Mouse (Mus musculus) midbrain, embryonic 12.5 days (tissue): ENCODE results near the gene Lcn2. TPM values are rescaled to one million over a fixed set of nuclear protein-coding genes. Genes with fewer than 3 reads are reported as not detected.

Experiments
- ATAC-seq: fragments of 200-750 bp; cut with Nextera tagmentation; 2 replicates; pipeline ENCODE4 v1.8.0; 2017; ENCODE audit warnings: low read depth, moderate TSS enrichment, moderate library complexity; ENCODE audit not compliant: low FRiP score
- H3K27ac ChIP-seq: fragments of 300-500 bp; sonication (generic); replicated peaks from 2 replicates; pipeline ENCODE4 v1.5.1; 2016; ENCODE audit warnings: mild to moderate bottlenecking
- H3K27me3 ChIP-seq: fragments of 300-500 bp; sonication (generic); 2 replicates; pipeline ENCODE4 v1.6.1; 2016; ENCODE audit warnings: mild to moderate bottlenecking
- H3K36me3 ChIP-seq: fragments of 300-500 bp; sonication (generic); 2 replicates; pipeline ENCODE4 v1.6.1; 2016
- H3K4me1 ChIP-seq: fragments of 300-500 bp; sonication (generic); 2 replicates; pipeline ENCODE4 v1.6.1; 2016
- H3K4me2 ChIP-seq: fragments of 300-500 bp; sonication (generic); replicated peaks from 2 replicates; pipeline ENCODE4 v1.6.1; 2016; ENCODE audit warnings: mild to moderate bottlenecking, moderate library complexity
- H3K4me3 ChIP-seq: fragments of 300-500 bp; sonication (generic); 2 replicates; pipeline ENCODE4 v1.5.1; 2016; ENCODE audit warnings: mild to moderate bottlenecking
- H3K9ac ChIP-seq: fragments of 300-500 bp; sonication (generic); replicated peaks from 2 replicates; pipeline ENCODE4 v1.6.1; 2016; ENCODE audit warnings: mild to moderate bottlenecking, moderate library complexity
- H3K9me3 ChIP-seq: fragments of 300-500 bp; sonication (generic); 2 replicates; pipeline ENCODE4 v1.6.1; 2016; ENCODE audit warnings: mild to moderate bottlenecking
- WGBS: fragments of 180-500 bp; shearing (Covaris S2); methylation state at CpG from one replicate; pipeline ENCODE4 v1.1.7; 2016; 5-methylcytosine and 5-hydroxymethylcytosine counted together
- polyA plus RNA-seq: library from polyadenylated mRNA; unstranded; fragments of >200 nt; fragmentation: Nextera tagmentation; extraction: Ambion mirVana; gene quantifications from 2 replicates; pipeline ENCODE4 v1.2.1, GENCODE M21; 2016

The Lcn2 gene
- polyA plus RNA-seq, 1 experiment from 2014 or later = 0.60 TPM

DNA sequence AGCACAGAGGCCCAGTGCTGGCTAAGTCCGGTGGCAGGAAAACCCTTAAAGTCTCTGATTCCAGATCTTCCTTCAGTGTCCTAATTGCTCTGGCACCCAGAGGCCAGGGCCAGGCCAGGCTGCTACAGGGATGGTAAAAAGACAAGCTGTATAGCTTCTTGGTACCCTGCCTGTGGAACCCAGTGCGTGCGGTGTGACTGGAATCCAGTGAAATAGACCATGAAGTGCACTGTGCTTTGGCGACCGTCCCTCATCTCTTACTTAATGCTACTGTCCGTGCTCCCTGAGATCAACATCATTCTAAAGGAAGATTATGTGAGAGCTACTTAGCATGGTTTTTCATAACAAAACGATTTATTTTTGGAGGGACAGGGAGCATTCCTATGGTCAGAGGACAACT is 23.4 kb upstream of the Lcn2 start:
- H3K9ac ChIP-seq = no peak overlapping the region
- H3K9me3 ChIP-seq = no peaks in the 10 kb centered on the region
- H3K4me3 ChIP-seq = no peak overlapping the region
- 92% methylated on average over 7 of the region's 7 CpGs for WGBS
- no peaks in the 10 kb centered on the region for H3K4me1 ChIP-seq
- H3K27ac ChIP-seq = no peak overlapping the region
- no peaks in the 10 kb centered on the region for H3K27me3 ChIP-seq
- no peak for ATAC-seq
- H3K36me3 ChIP-seq = peaks cover 23% of the 10 kb centered on the region
- H3K4me2 ChIP-seq = no peak overlapping the region

DNA sequence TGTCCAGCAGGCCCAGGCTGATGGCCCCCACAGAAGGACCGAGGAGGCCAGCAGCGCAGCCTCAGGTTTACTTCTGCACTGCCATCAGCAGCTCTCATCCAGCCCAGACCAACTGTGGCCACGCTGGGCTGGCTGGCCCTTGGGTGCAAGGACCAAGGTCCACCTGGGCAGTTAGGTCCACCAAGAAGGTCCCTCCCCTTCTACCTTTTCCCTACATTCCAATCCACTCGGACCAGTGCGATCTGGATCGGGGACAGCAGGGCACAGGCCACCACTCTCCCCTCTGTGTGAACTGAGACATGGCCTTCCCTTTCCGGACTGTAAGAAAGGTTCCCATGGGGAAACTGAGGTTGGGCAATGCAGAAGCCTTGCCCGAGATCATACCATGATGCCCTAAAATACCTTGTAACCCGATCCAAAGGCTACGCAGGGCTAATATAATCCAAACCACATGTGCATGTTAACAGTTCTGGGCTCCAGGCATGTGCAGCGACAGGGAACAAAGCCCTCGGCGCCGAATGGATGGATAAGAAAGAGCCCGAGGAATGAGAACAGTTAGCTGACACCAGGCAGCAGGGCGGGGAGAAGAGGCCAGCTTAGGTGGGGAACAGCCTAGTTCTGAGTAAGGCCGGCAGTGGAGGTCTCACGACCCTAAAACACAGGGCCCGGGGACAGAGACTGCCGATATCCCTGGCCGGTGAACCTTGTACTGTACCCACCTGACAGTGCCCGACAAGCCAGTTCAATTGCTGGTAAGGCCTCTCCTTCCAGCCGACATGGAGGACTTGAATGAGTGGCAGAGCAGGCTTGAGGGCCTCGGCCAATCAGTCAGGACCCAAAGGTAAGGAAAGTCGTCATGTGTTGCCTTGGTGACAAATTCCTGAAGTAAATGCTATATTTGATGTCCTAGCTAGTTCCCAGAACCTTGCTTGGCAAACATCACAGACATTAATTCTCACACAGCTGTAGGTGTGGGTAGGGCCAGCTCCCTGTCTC is 20.7 kb upstream of the Lcn2 start:
- no peak for ATAC-seq
- Histone ChIP-seq H3K9me3 (no peaks in the 10 kb centered on the region), H3K4me1 (no peaks in the 10 kb centered on the region), H3K4me2 (no peak overlapping the region), H3K4me3 (no peak overlapping the region), H3K36me3 (no peaks in the 10 kb centered on the region), H3K27ac (no peak overlapping the region), H3K9ac (no peak overlapping the region; the same call in 1 of the 2 replicates), H3K27me3 (no peaks in the 10 kb centered on the region)
- WGBS = 69% methylated on average over 25 of the region's 25 CpGs

DNA sequence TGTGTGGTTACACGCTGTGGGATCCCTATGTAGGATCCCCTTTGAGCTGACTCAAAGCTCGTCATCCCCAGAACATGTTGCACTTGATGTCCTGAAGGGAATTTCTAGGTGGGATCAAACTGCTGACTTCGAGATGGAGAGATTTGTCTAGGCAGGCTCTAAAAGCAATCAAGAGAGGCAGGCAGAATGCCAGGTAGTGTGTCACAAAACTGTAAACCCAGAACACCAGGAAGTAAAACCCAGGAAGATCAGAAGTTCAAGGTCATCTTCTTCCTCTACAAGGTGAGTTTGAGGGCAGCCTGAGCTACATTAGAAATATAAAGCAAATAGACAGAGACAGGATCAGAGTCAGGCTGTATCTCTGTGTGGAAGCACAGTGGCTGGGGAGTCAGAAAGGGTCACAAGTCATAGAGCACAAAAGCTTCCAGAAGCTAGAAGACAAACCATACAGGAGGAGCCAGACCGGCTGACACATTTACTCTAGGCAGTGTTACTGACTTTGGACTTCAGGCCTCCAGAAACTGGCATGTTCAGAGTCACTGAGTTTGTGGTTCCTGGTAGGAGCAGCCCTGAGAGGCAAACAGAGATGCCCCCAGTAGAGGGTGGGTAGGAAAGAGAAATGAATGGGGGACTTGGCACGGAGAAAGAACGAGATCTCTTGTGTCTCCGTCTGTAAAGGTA is 19.2 kb upstream of the Lcn2 start:
- no peak overlapping the region for H3K4me2 ChIP-seq
- H3K4me3 ChIP-seq = no peak overlapping the region
- H3K27ac ChIP-seq = no peak overlapping the region
- H3K27me3 ChIP-seq = no peaks in the 10 kb centered on the region
- ATAC-seq = no peak
- H3K4me1 ChIP-seq = no peaks in the 10 kb centered on the region
- no peak overlapping the region for H3K9ac ChIP-seq
- 0 out of 2 replicates have a peak, but pooled peaks cover 9% of the 10 kb centered on the region for H3K36me3 ChIP-seq
- no peaks in the 10 kb centered on the region for H3K9me3 ChIP-seq
- 83% methylated on average over 7 of the region's 7 CpGs for WGBS

DNA sequence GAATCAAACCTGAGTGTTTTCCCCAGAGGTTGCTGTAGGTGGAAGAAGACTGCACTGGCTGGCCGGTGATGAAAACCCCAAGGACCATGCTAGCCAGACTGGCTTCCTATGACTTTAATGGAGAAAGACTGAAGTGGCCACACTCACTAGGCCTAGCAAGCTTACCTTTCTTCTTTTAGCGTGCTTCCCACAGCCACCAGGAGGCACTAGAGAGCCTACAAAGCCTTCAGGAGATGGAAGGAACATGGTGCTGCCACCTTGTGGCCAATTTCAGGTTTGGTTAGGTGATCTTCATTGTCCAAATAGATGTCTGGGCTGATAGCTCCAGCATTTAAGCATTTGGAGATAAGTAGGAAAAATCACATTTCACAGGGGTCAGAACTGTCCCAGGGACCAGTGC is 16.6 kb upstream of the Lcn2 start:
- H3K36me3 ChIP-seq = peaks cover 30% of the 10 kb centered on the region
- H3K9ac ChIP-seq = no peak overlapping the region
- H3K27ac ChIP-seq = no peak overlapping the region
- no peak for ATAC-seq
- WGBS = 19% methylated on average over 2 of the region's 2 CpGs
- H3K9me3 ChIP-seq = no peaks in the 10 kb centered on the region
- H3K27me3 ChIP-seq = no peaks in the 10 kb centered on the region
- no peak overlapping the region for H3K4me3 ChIP-seq
- no peaks in the 10 kb centered on the region for H3K4me1 ChIP-seq
- no peak overlapping the region for H3K4me2 ChIP-seq

DNA sequence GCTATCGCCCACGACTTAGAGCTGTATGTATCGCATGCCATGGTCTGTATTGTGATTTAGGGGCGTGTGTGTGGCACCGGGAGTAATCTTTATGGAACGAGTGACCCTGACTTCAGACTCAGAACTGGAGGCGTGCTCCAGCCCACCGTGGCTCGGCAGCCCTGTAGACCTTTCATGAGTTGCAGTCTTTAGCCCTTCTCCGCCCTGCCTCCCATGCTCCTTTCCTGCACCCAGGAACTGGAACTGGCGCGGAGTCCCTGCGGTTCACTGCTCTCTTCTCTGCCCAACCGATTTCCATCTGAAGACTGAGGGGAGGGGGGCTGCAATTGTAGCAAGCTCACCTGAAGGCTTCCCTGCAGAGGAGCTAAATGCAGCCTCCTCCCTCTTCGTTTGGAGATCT is 8.6 kb upstream of the Lcn2 start:
- ATAC-seq = no peak
- Histone ChIP-seq H3K27ac (0 out of 2 replicates have a peak overlapping the region, but pooled peaks have one; percentile 87), H3K9ac (peak overlapping the region; percentile 88), H3K4me1 (peaks cover 16% of the 10 kb centered on the region), H3K4me3 (peak overlapping the region; percentile 76), H3K36me3 (peaks cover 16% of the 10 kb centered on the region), H3K27me3 (no peaks in the 10 kb centered on the region), H3K9me3 (no peaks in the 10 kb centered on the region), H3K4me2 (peak overlapping the region; percentile 90)
- WGBS = 0% methylated on average over 15 of the region's 15 CpGs

DNA sequence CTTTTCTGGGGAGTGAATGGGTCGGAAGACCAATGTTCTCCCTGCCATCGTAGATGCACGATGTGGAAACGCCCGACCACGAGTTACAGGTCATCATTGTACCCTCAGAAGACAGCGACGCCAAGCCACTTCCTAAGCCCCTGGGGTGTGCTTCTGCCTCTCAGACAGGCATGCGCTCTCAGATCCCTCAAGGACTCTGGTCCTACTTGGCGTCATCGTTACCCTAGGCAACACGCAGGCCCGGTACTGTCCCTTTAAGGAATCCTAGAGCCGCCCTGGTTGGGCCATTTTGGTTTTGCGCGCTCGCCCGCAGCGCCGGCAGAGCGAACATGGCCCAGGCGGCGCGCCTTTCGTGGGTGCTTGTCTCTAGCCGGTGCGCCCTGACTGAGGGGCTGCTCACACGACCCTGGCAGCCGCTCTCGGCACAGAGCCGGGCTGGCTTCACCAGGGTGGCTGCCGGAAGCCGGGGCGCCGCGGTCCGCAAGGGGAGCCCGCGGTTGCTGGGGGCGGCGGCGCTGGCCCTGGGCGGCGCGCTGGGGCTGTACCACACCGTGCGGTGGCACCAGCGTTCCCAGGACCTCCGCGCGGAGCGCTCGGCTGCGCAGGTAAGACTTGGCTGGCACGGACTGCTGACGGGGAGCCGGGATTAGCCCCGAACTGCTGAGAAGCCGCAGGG is 8.0 kb upstream of the Lcn2 start:
- Histone ChIP-seq H3K4me3 (peak overlapping the region; percentile 76), H3K4me1 (peaks cover 16% of the 10 kb centered on the region), H3K36me3 (peaks cover 11% of the 10 kb centered on the region), H3K27ac (peak overlapping the region; percentile 87), H3K9ac (peak overlapping the region; percentile 88), H3K4me2 (peak overlapping the region; percentile 90), H3K9me3 (no peaks in the 10 kb centered on the region), H3K27me3 (no peaks in the 10 kb centered on the region)
- WGBS = under 1% methylated on average over 56 of the region's 59 CpGs
- peak; percentile 94 for ATAC-seq

DNA sequence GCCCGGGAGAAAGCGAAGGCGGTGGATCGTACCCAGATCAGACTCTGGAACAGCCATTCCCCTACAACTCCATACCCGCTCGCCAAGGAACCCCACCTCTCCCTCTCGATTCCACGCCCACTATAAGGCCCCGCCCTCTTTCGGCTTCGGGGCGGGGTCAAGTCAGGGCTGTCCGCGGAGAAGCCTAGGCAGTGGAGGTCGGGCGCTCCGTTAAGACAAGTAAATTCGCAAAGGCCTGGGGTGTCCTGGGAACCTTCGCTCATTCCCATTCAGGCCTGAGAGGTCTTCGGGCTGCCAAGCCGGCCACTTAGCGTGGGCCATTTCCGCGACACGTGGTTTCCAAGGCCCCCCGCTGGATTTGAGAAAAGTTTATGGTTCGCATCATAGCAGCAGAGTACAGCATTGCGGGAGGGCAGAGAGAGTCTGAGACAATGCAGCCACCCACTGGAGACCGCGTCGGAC is 7.5 kb upstream of the Lcn2 start, which contains the start of gene Ptges2:
TSS of gene Ptges2 (plus strand) at position 413 of the 462 bp plus-strand sequence.
- WGBS = under 1% methylated on average over 31 of the region's 31 CpGs
- peak; percentile 88 for ATAC-seq
- no peaks in the 10 kb centered on the region for H3K9me3 ChIP-seq
- H3K27ac ChIP-seq = peak within 1 kb of the TSS; percentile 87
- H3K4me3 ChIP-seq = peak within 1 kb of the TSS; percentile 76
- H3K27me3 ChIP-seq = no peaks in the 10 kb centered on the region
- H3K4me1 ChIP-seq = peaks cover 16% of the 10 kb centered on the region
- peak within 1 kb of the TSS; percentile 90 for H3K4me2 ChIP-seq
- H3K36me3 ChIP-seq = peaks cover 5% of the 10 kb centered on the region; the same call in 1 of the 2 replicates
- peak within 1 kb of the TSS; percentile 88 for H3K9ac ChIP-seq

DNA sequence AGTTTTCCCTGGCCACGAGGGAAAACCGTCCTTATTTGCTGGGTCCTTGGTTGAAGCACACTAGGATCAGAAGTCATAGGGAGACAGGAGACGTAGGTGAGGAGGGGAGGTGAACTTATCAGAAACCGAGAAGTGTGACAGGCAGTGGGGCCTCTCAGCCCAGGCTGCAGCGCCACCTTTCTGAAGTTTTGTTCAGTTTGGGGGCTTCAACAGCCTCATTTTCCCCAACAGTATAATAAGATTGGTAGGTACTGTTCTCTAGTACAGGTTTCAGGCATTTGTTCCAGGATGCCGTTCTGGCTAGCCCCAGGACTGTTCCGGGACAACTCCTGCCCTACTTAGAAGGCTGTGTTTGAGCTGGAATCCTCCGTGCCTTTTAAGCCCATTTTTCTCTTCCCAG is 6.9 kb upstream of the Lcn2 start:
- Histone ChIP-seq H3K27me3 (no peaks in the 10 kb centered on the region), H3K36me3 (no peaks in the 10 kb centered on the region), H3K9me3 (no peaks in the 10 kb centered on the region), H3K27ac (peak overlapping the region; percentile 87), H3K9ac (peak overlapping the region; percentile 88), H3K4me1 (peaks cover 16% of the 10 kb centered on the region), H3K4me2 (peak overlapping the region; percentile 90), H3K4me3 (peak overlapping the region; percentile 76)
- WGBS = 4% methylated on average over 8 of the region's 8 CpGs
- no peak for ATAC-seq

DNA sequence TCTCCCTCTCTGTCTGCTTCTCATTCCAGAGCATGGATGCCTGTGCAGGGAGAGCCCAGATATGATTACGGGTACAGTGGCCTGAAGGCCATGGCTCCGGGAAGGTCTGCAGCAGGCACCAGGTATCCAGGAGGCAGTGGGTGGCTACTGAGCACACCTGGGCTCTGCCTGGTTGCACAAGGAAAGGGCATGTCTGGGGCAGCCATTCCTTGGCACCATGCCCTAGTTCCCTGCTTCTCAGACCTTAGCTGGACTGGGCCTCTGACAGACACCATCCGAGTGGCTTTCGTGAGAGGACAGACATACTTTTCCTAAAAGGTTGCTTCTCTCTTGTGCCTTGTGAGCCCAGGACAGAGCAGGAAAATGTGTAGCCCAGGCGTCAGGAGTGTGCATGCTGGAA is 4.0 kb upstream of the Lcn2 start:
- H3K4me3 ChIP-seq = no peak overlapping the region
- H3K4me1 ChIP-seq = peaks cover 10% of the 10 kb centered on the region
- H3K27me3 ChIP-seq = peaks cover 10% of the 10 kb centered on the region
- WGBS = 83% methylated on average over 5 of the region's 5 CpGs
- ATAC-seq = no peak
- H3K27ac ChIP-seq = no peak overlapping the region
- no peaks in the 10 kb centered on the region for H3K9me3 ChIP-seq
- no peaks in the 10 kb centered on the region for H3K36me3 ChIP-seq
- no peak overlapping the region for H3K4me2 ChIP-seq
- no peak overlapping the region for H3K9ac ChIP-seq

DNA sequence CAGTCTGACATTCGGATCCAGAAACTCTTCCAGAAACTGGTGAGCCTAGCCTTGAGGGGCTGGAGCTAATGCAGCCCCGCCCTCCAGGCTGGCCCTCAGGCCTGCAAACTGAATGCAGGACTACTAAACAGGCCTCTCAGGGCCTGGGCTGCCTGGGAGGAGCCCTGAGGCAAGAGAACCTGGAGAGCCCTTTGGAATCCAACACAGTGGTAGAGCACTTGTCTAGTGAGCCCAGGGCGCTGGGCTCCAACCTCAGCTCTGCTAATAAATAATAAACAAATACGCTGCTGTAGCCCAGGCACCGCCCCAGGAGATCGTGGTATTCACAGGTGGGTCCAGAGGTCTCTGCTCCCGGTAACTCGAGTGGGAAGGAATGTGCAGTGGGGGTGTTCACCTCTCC is 2.8 kb upstream of the Lcn2 start:
- no peak overlapping the region for H3K9ac ChIP-seq
- peaks cover 17% of the 10 kb centered on the region for H3K27me3 ChIP-seq
- H3K9me3 ChIP-seq = no peaks in the 10 kb centered on the region
- H3K36me3 ChIP-seq = no peaks in the 10 kb centered on the region
- WGBS = 84% methylated on average over 8 of the region's 8 CpGs
- H3K27ac ChIP-seq = no peak overlapping the region
- H3K4me2 ChIP-seq = no peak overlapping the region
- peaks cover 5% of the 10 kb centered on the region for H3K4me1 ChIP-seq
- no peak overlapping the region for H3K4me3 ChIP-seq
- ATAC-seq = no peak

DNA sequence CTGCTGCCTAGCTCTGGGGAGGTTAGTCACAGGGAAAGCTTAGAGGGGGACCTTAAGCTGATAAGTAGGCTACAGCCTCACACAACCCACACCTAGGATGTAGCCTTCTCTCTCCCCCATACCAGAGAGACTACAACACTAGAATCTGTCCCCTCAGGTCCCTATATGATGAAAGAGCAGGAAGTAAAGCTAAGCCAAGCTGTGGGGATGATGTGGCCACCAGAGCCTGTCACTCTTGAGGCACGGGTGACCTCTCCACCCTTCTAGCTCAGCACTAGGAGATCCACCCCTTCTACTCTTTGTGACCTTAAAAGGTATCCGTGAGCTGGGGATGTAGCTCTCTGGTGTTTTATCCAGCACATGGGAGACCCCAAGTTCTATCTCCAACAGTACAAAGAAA is 1.1 kb upstream of the Lcn2 start:
- H3K4me1 ChIP-seq = no peaks in the 10 kb centered on the region
- no peak overlapping the region for H3K27ac ChIP-seq
- no peaks in the 10 kb centered on the region for H3K36me3 ChIP-seq
- H3K9ac ChIP-seq = no peak overlapping the region
- H3K4me2 ChIP-seq = no peak overlapping the region
- no peak for ATAC-seq
- peaks cover 30% of the 10 kb centered on the region for H3K27me3 ChIP-seq
- 83% methylated on average over 2 of the region's 2 CpGs for WGBS
- H3K4me3 ChIP-seq = no peak overlapping the region
- H3K9me3 ChIP-seq = no peaks in the 10 kb centered on the region
